Mouse (Mus musculus): ENCODE data around the gene Adprhl2.
A peak's percentile ranks its signal among the peaks of the same experiment; 100 is the strongest.

Adprhl2 gene

DNA sequence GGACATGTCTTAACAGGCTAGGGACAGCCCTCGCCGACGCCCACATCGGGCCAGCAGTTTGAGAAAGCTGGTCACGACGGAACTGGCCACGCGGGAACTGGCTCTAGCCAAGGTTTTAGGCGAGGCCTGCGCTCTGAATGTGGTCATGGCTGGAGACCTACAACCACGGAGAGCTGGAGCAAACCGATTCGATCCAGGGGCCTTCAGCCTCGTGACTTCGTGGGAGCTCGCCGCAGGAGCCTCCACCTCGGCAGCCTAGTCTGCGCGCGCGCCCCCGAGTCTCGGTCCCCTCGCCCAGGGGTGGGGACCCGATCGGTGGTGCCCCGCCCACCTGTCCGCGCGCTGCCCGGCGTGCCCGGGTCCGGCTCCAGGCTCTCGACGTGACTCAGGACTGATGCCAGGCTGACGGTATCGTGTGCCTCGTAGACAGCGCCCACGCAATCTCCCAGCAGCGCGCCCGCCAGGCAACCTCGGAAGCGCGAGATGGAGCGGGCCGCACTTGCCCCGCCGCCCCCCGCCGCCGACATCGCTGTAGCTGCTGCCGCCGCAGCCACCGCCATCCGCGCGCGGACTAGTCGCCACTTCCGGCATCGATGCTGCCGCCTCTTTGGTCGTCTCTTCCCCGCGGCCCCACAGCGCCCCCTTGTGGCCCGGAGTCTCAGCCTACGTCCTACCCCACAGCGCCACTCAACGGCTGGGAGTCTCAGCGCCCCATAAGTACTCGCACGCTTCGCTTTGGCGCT lies at the start of gene Adprhl2:
Gene Adprhl2, minus strand, starts transcription at position 593 of the 743 bp plus-strand sequence.
- peak; percentile 99 to 100 for DNase-seq (ENCODE audit: low spot score in 2 of 2)

DNA sequence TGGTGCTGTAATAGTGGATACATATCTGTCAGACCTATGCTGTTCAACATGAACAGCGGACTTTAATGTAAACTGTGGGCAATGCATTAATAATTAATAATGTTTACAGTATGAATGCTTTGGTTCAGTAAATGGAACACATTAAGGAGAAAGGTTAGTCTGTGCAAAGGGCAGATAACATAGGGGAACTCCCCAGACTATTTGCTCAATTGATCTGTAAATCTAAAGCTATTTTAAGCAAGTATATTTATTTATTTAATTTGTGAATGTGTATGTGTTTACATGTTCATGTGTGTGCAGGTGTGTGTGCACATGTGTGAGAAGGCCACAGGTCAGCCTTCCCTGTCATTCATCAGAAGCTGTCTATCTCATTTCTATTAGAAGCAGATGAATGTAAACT lies 38.6 kb upstream of the Adprhl2 start:
- DNase-seq (ENCODE audit: low spot score in 2 of 2), result no peak

DNA sequence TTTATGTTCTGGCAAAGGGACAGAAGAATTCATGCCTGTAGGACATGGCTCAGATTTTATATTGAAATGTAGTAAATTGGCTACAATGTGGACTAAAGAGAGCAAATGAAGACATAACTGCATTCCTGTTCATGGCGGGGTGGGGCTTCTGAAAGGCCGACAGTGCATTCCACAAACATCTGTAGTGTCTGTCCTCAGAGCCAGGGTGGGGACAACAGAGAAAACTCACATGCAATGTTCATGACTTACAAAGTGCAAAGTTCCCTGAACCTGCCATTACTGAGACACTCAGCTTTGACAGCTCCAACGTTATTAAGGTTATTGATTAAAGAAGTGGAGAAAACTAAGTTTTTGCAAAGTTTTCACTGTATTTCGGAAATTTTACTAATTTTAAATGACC lies 21.9 kb upstream of the Adprhl2 start:
- DNase-seq (ENCODE audit: low spot score in 2 of 2), result no peak

- no peak for DNase-seq (ENCODE audit: low spot score in 2 of 2)
Observed at GRCm38 (mm10) chr4:126339461-126339860, 18.0 kb upstream of the Adprhl2 start.

GRCm38 (mm10) chr4:126332358-126332757 lies 10.9 kb upstream of the Adprhl2 start:
- DNase-seq (ENCODE audit: low spot score in 2 of 2), result no peak

DNA sequence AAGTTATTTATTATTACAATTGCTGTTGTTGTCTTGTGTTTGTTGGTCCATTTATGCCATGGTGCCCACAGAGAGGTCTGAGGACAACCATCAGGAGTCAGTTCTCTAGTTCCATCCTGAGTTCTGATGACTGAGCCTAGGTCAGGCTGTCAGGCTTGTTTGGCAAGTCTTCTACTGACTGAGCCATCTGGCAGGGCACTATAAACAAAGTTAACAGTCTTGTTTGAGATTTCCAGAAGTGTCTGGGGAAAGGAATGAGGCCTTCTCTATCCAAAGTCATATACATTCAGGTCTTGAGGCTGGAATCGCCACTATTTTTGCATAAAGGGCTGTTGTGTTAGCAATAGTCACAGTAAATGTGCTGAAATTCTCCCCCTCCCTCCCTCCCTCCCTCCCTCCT lies 10.2 kb upstream of the Adprhl2 start:
- no peak for DNase-seq (ENCODE audit: low spot score in 2 of 2)

DNA sequence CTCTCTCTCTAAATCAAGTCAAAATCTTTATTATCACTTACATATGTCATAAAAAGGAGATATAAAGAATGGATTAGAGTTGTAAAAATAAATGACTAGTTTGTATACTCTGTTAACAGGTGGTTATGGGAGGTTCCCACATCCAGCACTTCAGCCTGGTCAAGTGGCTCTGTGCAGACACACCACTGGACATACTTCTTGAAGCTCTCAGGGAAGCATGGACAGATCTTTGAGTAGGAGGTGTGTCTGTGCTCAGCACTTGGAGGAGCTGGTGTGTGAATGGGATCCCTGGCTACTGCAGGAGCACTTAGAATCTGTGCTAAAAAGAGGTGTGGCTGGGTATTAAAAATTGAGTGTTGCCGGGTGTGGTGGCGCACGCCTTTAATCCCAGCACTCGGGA lies 8.8 kb upstream of the Adprhl2 start:
- no peak for DNase-seq (ENCODE audit: low spot score in 2 of 2)

DNA sequence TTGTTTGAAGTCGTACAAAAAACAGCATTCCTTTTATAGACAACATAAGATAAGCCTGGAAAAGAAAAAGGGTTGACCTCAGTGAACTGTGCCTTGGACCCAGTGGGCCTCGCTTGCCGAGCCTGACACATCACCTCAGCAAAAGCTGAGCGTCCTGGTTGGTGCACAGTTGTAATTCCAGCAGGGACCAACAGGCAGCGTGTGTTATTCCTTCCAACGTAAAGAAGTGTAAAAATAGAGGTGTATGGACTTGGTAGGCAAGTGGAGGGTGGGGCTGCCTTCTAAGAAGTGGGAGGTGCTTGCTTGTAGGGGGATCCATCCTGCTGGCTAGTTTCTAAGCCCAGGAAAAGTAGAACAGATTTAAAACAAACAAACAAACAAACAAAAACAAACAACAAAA lies 4.5 kb upstream of the Adprhl2 start:
- no peak for DNase-seq (ENCODE audit: low spot score in 2 of 2)

- DNase-seq (ENCODE audit: low spot score in 2 of 2), result no peak
Observed at GRCm38 (mm10) chr4:126325281-126325861, 3.9 kb upstream of the Adprhl2 start, which contains the start of gene Tekt2. Gene Tekt2, minus strand, starts transcription at chr4:126325688.

DNA sequence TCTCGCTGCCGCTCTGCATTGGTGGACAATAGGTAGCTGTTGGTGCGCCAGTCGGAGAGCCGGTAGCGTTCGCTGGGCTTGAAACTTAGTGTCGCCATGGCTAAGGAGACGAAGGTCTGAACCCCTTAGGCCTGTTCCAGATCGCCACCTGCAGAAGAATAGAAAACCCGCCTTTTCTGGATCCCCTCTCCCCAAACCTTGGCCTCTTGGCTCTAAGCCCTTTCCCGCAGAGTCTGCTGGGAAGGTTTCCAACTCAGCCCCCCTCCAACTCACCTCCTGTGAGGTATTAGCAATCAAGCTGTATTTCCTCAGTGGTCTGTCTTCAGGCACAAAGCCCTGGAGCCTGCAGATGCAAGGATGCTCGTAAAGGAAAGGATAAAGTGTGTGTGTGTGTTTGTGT lies 3.4 kb upstream of the Adprhl2 start:
- no peak for DNase-seq (ENCODE audit: low spot score in 2 of 2)

DNA sequence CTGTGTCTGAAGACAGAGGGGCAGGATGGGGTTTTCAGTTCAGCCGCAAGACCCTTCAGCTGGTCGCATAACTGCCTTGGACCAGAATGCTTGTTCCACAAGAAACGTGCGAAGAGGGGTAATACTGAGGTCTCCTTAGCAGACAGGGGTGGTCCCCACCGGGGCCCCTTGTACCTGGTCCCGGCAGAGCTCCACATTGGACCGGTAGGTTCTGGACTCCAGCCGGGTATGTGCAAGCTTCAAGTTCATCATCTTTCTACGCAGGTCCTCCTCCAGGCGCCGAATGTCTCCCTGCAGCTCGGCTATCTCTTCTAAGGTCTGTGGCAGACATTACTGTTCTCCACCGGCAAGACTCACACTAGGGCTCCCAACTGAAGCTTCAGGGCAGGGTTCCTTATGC lies 1.1 kb upstream of the Adprhl2 start:
- no peak for DNase-seq (ENCODE audit: low spot score in 2 of 2)

GRCm38 (mm10) chr4:126321854-126322511 lies 480 bp upstream of the Adprhl2 start:
- no peak for DNase-seq (ENCODE audit: low spot score in 2 of 2)

- no peak for DNase-seq (ENCODE audit: low spot score in 2 of 2)
Observed at GRCm38 (mm10) chr4:126319806-126320205, 1.7 kb downstream of the Adprhl2 start.

DNA sequence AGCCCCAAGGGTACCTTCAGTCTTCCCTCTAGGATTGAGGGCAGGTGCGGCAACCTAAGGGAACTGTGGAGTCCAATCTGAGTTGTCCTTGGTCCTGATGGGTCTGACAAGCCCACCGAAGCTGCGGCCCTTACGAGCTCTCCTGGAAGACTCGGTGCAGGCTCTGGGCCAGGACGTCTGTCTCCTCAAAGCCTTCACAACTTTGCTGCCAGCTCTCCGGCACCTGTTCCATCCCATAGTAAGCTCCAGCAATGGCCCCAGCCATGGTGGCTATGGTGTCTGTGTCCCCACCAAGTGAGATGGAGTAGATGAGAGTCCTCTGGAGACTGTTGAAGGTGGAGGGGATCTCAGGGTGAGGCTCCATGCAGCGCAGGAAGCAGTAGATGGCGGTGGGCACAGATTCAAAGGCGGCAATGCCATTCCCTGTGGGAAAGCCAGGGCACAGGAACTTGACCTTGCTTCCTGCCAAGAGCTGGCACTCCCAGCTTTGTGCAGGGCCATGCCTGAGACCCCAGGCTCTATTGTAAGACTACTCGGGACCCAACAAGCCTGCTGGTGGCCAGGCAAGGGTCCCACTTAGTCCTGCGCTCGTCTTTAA lies 5.0 kb downstream of the Adprhl2 start:
- no peak for DNase-seq (ENCODE audit: low spot score in 2 of 2)

GRCm38 (mm10) chr4:126315931-126316330 lies 5.6 kb downstream of the Adprhl2 start:
- DNase-seq (ENCODE audit: low spot score in 2 of 2), result no peak

GRCm38 (mm10) chr4:126314393-126314792 lies 7.1 kb downstream of the Adprhl2 start:
- peak in 1 of 2 experiments; percentile 59 for DNase-seq (ENCODE audit: low spot score in 2 of 2)

- peak in 1 of 2 experiments; percentile 55 for DNase-seq (ENCODE audit: low spot score in 2 of 2)
Observed at GRCm38 (mm10) chr4:126313202-126313601, 8.3 kb downstream of the Adprhl2 start.

GRCm38 (mm10) chr4:126311566-126312200 lies 9.8 kb downstream of the Adprhl2 start:
- no peak for DNase-seq (ENCODE audit: low spot score in 2 of 2)

GRCm38 (mm10) chr4:126310344-126310743 lies 11.2 kb downstream of the Adprhl2 start:
- DNase-seq (ENCODE audit: low spot score in 2 of 2), result no peak

- peak; percentile 77 to 91 for DNase-seq (ENCODE audit: low spot score in 2 of 2)
Observed at GRCm38 (mm10) chr4:126309922-126310309, 11.6 kb downstream of the Adprhl2 start.

DNA sequence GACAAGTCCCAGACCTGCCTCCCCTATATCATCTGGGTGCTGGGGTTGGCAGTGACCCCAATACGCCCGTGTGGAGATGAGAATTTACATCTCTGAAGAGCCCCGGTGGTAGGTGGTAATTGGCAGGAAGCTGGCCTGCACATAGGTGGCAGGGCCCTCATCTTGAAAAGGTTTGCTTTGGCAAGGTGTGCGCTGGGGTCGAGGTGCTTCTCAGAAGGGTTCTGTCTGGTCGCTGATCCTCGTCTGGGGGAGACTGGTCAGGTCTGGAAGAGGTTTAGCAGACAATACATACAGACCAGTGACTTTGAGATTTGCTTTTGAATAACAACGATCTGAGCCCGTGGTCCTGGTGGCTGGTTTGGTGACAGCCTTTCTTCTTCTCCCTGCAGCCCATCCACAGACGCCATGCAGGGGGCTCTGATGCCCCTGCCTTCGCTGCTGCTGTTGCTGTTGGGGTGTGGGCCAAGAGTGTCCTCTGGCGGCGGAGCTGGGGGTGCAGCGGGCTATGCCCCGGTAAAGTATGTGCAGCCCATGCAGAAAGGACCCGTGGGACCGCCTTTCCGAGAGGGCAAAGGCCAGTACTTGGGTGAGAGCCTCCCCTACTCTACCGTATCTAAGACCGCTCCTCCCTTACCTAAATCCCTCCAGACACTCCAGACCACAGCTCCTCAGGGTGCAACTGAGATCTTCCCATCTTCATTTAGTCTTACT lies 12.1 kb downstream of the Adprhl2 start:
- DNase-seq (ENCODE audit: low spot score in 2 of 2), result peak in 1 of 2 experiments; percentile 56

Data from spleen, postnatal 4 days (tissue).